Mouse (Mus musculus) E14TG2a.4 (cell line): Measurements from ENCODE around the gene Dnajb3.

ENCODE experiments used
- H3K27me3 ChIP-seq: 2 replicates; pipeline ENCODE4 v1.6.1; 2014; ENCODE audit warnings: low read length, control low read depth; ENCODE audit not compliant: insufficient read depth
- H3K36me3 ChIP-seq: 2 replicates; pipeline ENCODE4 v1.6.1; 2014; ENCODE audit warnings: low read length, control low read depth; ENCODE audit not compliant: insufficient read depth
- H3K4me1 ChIP-seq: replicated peaks from 2 replicates; pipeline ENCODE4 v1.6.1; 2014; ENCODE audit warnings: low read depth, low read length, control low read depth
- H3K4me3 ChIP-seq: replicated peaks from 2 replicates; pipeline ENCODE4 v1.5.1; 2014; ENCODE audit warnings: mild to moderate bottlenecking, low read length
- H3K9me3 ChIP-seq: 2 replicates; pipeline ENCODE4 v1.6.1; 2014; ENCODE audit warnings: low read length, control low read depth
- CTCF ChIP-seq: conservative IDR thresholded peaks from 2 replicates; pipeline ENCODE4 v1.5.1; 2014; ENCODE audit warnings: low read length
- NANOG ChIP-seq: IDR thresholded peaks from 2 replicates; pipeline ENCODE4 v1.6.1; 2014; ENCODE audit warnings: borderline replicate concordance, low read length, mixed read lengths
- POU5F1 ChIP-seq: IDR thresholded peaks from 2 replicates; pipeline ENCODE4 v1.6.1; 2014; ENCODE audit warnings: low read length, borderline replicate concordance

The Dnajb3 gene

DNA sequence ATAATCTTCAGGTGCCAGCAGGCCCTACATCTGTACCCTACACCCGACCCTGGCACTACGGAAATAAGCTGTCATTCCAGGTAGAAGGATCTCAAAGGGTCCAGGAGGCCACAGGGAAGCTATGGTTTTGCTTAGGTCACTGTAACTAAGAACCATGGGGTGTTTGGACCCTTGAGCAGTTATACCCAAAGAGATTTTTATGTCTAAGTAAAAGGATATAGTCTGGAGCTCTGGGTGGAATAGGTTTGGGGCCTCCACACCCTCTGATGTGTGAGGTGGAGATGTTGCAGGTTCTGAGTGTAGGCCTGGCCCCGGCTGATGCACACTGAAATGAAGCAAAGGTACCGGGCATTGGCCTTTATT is 28.6 kb upstream of the Dnajb3 start:
- H3K36me3 ChIP-seq: no peaks in the 10 kb centered on the region
- peaks cover 24% of the 10 kb centered on the region; the same call in 1 of the 2 replicates for H3K27me3 ChIP-seq
- H3K9me3 ChIP-seq: peaks cover 59% of the 10 kb centered on the region
- no peak overlapping the region for H3K4me3 ChIP-seq
- TF ChIP-seq CTCF (no peak), NANOG (no peak), POU5F1 (no peak)
- H3K4me1 ChIP-seq: no peaks in the 10 kb centered on the region

DNA sequence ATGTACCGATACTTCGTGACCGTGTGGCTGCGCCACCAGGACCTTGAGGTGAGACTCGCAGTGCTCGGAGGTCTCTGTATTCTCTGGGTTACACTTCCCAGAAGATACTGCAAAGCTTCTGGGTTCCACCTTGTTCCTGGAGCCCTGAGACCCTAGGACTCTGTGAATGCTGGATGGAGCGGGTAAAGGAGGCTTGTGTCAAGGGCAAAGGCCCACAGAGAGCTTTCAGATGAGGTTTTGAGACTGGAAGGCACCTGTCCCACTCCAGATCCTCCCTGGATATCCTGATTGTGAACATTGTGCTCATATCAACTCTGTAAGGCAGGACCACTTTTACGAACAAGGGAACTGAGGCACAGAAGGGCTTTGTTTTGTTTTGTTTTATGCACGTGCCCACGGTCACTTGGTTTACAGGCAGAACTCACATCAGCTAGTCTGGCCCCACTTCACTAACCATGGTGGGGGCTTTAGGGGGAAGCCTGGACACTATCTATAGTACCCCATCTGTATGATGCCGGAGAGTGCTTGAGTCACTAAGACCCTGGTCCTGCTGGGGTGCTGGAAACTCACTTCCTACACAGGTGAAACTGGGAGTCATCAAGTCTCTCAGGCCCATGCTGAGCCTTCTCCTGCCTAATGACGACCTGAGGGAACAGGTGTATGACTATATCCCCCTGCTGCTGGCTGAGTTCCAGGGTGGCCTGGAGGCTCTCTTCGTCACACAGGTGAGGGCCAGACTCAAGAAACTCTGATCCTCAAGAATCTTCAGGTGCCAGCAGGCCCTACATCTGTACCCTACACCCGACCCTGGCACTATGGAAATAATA is 28.1 kb upstream of the Dnajb3 start:
- H3K27me3 ChIP-seq: peaks cover 20% of the 10 kb centered on the region; the same call in 1 of the 2 replicates
- H3K36me3 ChIP-seq: no peaks in the 10 kb centered on the region

DNA sequence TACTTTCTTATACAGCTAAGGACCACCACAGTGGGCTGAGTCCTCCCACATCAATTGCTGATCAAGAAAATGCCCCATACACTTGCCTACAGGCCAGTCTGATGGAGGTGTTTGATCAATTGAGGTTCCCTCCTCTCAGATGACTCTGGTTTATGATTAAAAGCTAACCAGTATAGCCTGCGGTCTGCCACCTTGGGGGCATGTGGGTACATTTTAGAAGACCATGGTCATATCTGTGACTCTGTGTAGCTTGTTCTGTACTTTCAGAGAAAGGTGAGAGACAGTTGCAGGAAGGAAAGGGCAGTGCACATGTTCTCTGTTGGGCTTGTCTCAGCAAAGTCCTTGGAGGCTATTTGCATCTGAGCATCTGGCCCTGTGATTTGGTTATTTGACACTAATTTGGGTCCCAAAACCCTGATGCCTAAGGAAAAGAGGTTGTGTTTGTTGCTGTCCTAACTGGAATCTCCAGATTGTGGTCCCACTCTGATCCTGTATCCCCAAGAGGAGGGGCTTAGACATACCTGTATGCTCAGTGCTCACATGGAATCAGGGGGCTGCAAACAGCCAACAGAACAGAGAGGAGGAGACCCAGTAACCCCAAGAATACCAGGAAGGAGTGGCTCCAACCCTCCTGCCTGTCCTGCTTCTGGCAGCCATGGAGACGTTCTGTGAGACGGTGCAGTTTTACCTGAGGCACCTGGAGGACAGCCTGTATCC is 27.2 kb upstream of the Dnajb3 start:
- TF ChIP-seq NANOG: no peak
- TF ChIP-seq CTCF: no peak
- TF ChIP-seq POU5F1: no peak
- Histone ChIP-seq H3K9me3 (peaks cover 45% of the 10 kb centered on the region), H3K4me3 (no peak overlapping the region), H3K27me3 (peaks cover 20% of the 10 kb centered on the region; the same call in 1 of the 2 replicates), H3K36me3 (no peaks in the 10 kb centered on the region), H3K4me1 (no peaks in the 10 kb centered on the region)

More for the DNA sequence above, 28.1 kb upstream of the Dnajb3 start:
- Histone ChIP-seq H3K9me3 (peaks cover 53% of the 10 kb centered on the region), H3K4me3 (no peak overlapping the region), H3K4me1 (no peaks in the 10 kb centered on the region)
- TF ChIP-seq POU5F1 (no peak), CTCF (no peak), NANOG (no peak)

DNA sequence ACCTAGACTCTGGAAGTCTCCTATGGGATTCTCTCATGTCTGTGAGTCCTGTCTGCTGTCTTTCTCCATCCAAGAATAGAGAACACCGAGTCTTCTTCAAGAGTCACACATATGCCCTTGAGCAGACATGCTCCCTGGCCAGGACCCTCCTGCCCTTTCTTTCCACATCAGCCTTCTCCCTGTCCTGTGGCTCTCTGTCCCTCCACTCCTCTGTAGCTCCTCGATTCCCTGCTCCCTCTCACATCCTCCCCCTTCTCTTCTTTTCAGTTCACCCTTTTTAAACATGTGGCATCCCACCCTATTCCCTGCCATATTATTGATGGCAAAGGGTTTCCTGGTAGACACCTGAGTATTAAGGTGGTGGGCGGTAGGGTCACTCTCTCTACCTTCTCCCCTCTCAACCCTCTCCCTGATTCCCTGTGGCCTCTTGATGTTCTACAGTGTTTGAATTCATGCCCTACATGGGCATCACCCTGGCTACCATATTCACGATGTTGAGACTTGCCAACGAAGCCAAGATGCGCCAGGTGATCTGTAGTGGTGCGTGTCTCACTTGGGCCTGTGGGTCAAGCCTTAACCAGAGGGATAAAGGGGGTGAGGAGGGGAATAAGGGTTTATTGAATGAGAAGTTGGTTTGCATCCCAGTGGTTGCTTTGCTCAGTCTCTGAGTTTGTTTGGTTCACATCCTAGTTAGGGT is 26.4 kb upstream of the Dnajb3 start:
- peaks cover 36% of the 10 kb centered on the region for H3K9me3 ChIP-seq
- no peaks in the 10 kb centered on the region for H3K4me1 ChIP-seq
- H3K27me3 ChIP-seq: peaks cover 20% of the 10 kb centered on the region; the same call in 1 of the 2 replicates
- no peak for TF ChIP-seq CTCF
- no peak for TF ChIP-seq POU5F1
- no peak for TF ChIP-seq NANOG
- no peak overlapping the region for H3K4me3 ChIP-seq
- H3K36me3 ChIP-seq: no peaks in the 10 kb centered on the region

DNA sequence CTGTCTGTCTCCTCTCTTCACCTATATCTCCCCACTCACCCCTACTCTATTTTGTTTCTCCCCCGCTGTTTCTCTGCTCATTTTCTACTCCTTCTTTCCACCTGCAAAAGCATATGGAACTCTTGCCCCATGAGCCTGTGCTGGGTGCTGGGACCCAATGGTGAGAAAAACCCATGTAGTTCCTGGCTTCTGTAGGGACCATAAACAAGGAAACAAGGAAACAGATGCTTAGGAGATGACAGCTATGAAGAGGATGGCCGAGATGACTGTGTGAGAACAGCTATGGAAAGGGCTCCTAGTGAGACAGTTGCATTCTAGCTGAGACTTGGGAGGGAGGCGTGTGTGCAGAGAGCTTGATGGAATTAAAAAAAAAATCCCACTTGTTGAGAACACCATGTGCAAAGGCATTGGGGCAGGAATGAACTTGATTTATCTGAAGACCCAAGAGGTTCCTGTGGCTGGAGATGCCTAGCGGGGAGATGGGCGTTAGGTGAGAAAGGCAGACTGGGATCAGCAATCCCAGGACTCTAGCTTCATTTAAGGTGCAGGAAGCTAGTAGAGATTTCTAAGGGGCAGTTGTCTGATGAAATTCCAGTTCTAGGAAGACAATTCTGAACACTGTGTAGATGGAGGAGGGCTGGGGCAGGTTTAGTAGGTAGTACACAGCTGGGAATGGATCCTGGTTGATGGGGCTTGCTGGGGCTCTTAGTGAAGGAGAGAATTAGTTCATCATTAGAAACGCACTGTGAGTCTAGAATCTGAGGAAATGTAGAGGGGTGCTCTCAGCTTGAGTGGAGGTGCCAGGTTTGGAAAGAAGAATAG is 25.6 kb upstream of the Dnajb3 start:
- peaks cover 31% of the 10 kb centered on the region for H3K9me3 ChIP-seq

DNA sequence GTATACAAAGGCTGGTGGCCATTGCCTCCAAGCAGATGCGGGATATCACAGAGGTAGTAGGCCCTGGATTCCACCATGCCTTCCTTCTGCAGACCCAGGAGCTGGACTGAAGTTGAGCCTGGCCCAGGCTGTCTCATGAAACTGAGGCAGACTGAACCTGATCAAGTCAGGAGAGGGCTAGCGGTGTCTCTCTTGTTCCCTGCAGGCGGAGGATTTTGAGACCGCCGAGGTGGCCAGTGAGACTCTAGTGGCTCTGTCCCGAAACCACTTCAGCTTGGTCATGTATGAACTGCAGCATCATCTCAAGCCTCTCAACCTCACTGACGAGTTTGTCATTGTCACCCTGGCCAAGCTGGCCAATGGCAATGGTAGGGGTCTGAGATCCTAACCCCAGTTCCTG is 24.8 kb upstream of the Dnajb3 start:
- peaks cover 20% of the 10 kb centered on the region; the same call in 1 of the 2 replicates for H3K27me3 ChIP-seq
- H3K36me3 ChIP-seq: no peaks in the 10 kb centered on the region
- H3K4me1 ChIP-seq: no peaks in the 10 kb centered on the region
- no peak overlapping the region for H3K4me3 ChIP-seq
- TF ChIP-seq POU5F1: no peak
- no peak for TF ChIP-seq NANOG
- no peak for TF ChIP-seq CTCF
- H3K9me3 ChIP-seq: peaks cover 24% of the 10 kb centered on the region

More for the DNA sequence above, 25.6 kb upstream of the Dnajb3 start:
- TF ChIP-seq CTCF (no peak), POU5F1 (no peak), NANOG (no peak)
- H3K4me1 ChIP-seq: no peaks in the 10 kb centered on the region
- peaks cover 20% of the 10 kb centered on the region; the same call in 1 of the 2 replicates for H3K27me3 ChIP-seq
- no peak overlapping the region for H3K4me3 ChIP-seq
- H3K36me3 ChIP-seq: no peaks in the 10 kb centered on the region

DNA sequence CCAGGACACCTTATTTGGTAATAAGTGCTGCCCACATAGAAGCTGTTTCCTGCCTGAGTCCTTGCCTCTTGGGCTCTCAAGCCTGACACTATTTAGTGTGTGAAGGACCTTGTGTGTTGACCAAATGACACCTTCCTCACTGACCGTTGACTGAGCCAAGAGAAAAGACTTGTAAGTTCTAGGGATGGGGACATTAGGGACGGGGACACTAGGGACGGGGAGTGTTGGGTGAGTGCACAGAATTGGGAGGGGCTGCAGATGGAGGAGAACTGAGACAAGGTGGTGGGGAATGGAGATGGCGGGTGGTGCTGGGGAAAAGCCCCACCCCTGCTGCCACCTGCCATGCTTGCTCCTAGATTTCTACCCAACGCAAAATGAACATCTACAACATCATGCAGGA is 24.4 kb upstream of the Dnajb3 start:
- TF ChIP-seq CTCF (no peak), NANOG (no peak), POU5F1 (no peak)
- Histone ChIP-seq H3K27me3 (peaks cover 17% of the 10 kb centered on the region; the same call in 1 of the 2 replicates), H3K4me3 (no peak overlapping the region)

More for the DNA sequence above, 24.4 kb upstream of the Dnajb3 start:
- Histone ChIP-seq H3K9me3 (peaks cover 20% of the 10 kb centered on the region), H3K36me3 (no peaks in the 10 kb centered on the region), H3K4me1 (no peaks in the 10 kb centered on the region)
